In genomic region chr15:12380548-12380947, GRCm38 (mm10) we compare ENCODE assay signal across 8 mouse cellular contexts. TPM values are rescaled to one million over a fixed set of nuclear protein-coding genes. Genes with fewer than 3 reads are reported as not detected.
DNase-seq lines count a peak whose midpoint lies in the region.

No protein-coding gene starts in this region.

- DNase-seq in gastrocnemius, postnatal 25 days = peak; percentile 25
- no peak for DNase-seq in gastrocnemius, postnatal 14 days
- peak; percentile 89 for DNase-seq in CD4-positive, CD25-positive, alpha-beta regulatory T cell, adult 2 months (ENCODE audit: low read depth, low spot score)
- peak; percentile 27 for DNase-seq in brain, adult 2 months (ENCODE audit: low read depth, low spot score)
- peak; percentile 48 to 82 for DNase-seq in kidney, postnatal 36 days
- DNase-seq in retina, postnatal 1 day = peak; percentile 60
- DNase-seq in frontal cortex, postnatal 25 days (ENCODE audit: low spot score in 2 of 2) = no peak
- no peak for DNase-seq in layer of hippocampus, adult 9-10 months (ENCODE audit: low spot score)

- intact Hi-C loops in gastrocnemius, postnatal 14 days (cut with DNase I; ENCODE audit: low total_unique reads) = no loop called here

RNA-seq across cellular contexts. Expression of gene 1810049J17Rik, which starts 58.8 kb away (rescaled TPM):
- total RNA-seq in gastrocnemius, postnatal 25 days (2021) = under 1 TPM in 1 of 2 experiments, not detected in 1; 0.91 TPM
- not detected for total RNA-seq in gastrocnemius, postnatal 14 days (2021)

RNA-seq across cellular contexts. Expression of gene Golph3, which starts 59.3 kb away (rescaled TPM):
- total RNA-seq in gastrocnemius, postnatal 25 days (2021) = 10 to 100 TPM; 65.3 to 70.8 TPM
- 10 to 100 TPM; 59.5 to 59.7 TPM for total RNA-seq in gastrocnemius, postnatal 14 days (2021)

Comparison
In these comparisons a context has a peak if more than half of its experiments do, and no peak if none do; other contexts are left out.
1. DNase-seq: peak in gastrocnemius, postnatal 25 days (single experiment), CD4-positive, CD25-positive, alpha-beta regulatory T cell, adult 2 months (single experiment), brain, adult 2 months (single experiment), kidney, postnatal 36 days (2 of 2) and retina, postnatal 1 day (single experiment); none in gastrocnemius, postnatal 14 days (single experiment), frontal cortex, postnatal 25 days (0 of 2) and layer of hippocampus, adult 9-10 months (single experiment).